Mouse (Mus musculus): ENCODE data around the gene Klhdc2. TPM values are rescaled to one million over a fixed set of nuclear protein-coding genes. Genes with fewer than 3 reads are reported as not detected.

Klhdc2 gene
- polyA plus RNA-seq (2015; fragmentation: Nextera tagmentation; extraction: Ambion mirVana), result 139 and 142 TPM in 2 replicates

GRCm38 (mm10) chr12:69296511-69297410, at the start of gene Klhdc2:
TSS of gene Klhdc2 (plus strand) at chr12:69296681.
- Histone ChIP-seq H3K9ac (replicated peaks; ENCODE audit: low read length) (peak within 1 kb of the TSS; percentile 99), H3K9me3 (ENCODE audit: low read length) (no peaks in the 10 kb centered on the region), H3K27ac (ENCODE audit: low read length) (peak within 1 kb of the TSS; percentile 96), H3K27me3 (ENCODE audit: insufficient read depth, low read length) (no peaks in the 10 kb centered on the region), H3K4me1 (ENCODE audit: insufficient read depth, low read length) (peaks cover 28% of the 10 kb centered on the region), H3K4me2 (replicated peaks; ENCODE audit: low read depth, low read length) (peak within 1 kb of the TSS; percentile 79), H3K4me3 (ENCODE audit: low read length) (peak within 1 kb of the TSS; percentile 97), H3K36me3 (ENCODE audit: insufficient read depth, low read length) (peaks cover 13% of the 10 kb centered on the region)
- ATAC-seq (ENCODE audit: low FRiP score, low TSS enrichment), result peak; percentile 96
- WGBS, result under 1% methylated on average over 98 of the region's 98 CpGs

GRCm38 (mm10) chr12:69249766-69250165, 46.7 kb upstream of the Klhdc2 start:
- Histone ChIP-seq H3K9me3 (ENCODE audit: low read length) (no peaks in the 10 kb centered on the region), H3K27me3 (ENCODE audit: insufficient read depth, low read length) (no peaks in the 10 kb centered on the region), H3K4me2 (replicated peaks; ENCODE audit: low read depth, low read length) (no peak overlapping the region), H3K4me3 (ENCODE audit: low read length) (no peak overlapping the region), H3K9ac (replicated peaks; ENCODE audit: low read length) (no peak overlapping the region), H3K36me3 (ENCODE audit: insufficient read depth, low read length) (no peaks in the 10 kb centered on the region), H3K4me1 (ENCODE audit: insufficient read depth, low read length) (no peaks in the 10 kb centered on the region), H3K27ac (ENCODE audit: low read length) (no peak overlapping the region)
- 87% methylated on average over 4 of the region's 4 CpGs for WGBS
- ATAC-seq (ENCODE audit: low FRiP score, low TSS enrichment), result no peak

DNA sequence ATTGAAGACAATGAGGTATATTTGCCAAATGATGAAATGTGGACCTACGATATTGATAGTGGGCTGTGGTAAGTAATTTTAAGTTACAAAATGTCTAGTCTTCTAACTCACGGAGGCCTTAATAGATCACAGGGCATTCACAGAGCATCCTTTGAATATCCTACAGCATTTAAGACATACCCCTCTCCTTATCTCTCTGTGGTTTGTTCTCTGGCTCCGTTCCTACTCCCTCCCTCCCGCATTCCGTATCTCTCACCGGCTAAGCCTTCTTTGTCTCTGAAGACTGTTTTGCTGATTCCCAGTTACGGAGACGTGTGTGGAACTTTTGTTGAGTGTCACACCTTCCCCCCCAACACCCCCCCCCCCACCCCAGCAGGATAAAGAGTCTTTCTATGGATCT, 45.7 kb upstream of the Klhdc2 start:
- no peaks in the 10 kb centered on the region for H3K27me3 ChIP-seq (ENCODE audit: insufficient read depth, low read length)
- H3K4me2 ChIP-seq (replicated peaks; ENCODE audit: low read depth, low read length), result no peak overlapping the region
- H3K4me3 ChIP-seq (ENCODE audit: low read length), result no peak overlapping the region
- H3K4me1 ChIP-seq (ENCODE audit: insufficient read depth, low read length), result no peaks in the 10 kb centered on the region
- ATAC-seq (ENCODE audit: low FRiP score, low TSS enrichment), result no peak
- H3K9me3 ChIP-seq (ENCODE audit: low read length), result no peaks in the 10 kb centered on the region
- no peaks in the 10 kb centered on the region for H3K36me3 ChIP-seq (ENCODE audit: insufficient read depth, low read length)
- no peak overlapping the region for H3K9ac ChIP-seq (replicated peaks; ENCODE audit: low read length)
- WGBS, result 82% methylated on average over 8 of the region's 8 CpGs
- no peak overlapping the region for H3K27ac ChIP-seq (ENCODE audit: low read length)

GRCm38 (mm10) chr12:69253806-69254205, 42.7 kb upstream of the Klhdc2 start:
- 98% methylated on average over 1 of the region's 1 CpGs for WGBS
- H3K27me3 ChIP-seq (ENCODE audit: insufficient read depth, low read length), result no peaks in the 10 kb centered on the region
- no peak overlapping the region for H3K4me2 ChIP-seq (replicated peaks; ENCODE audit: low read depth, low read length)
- no peak overlapping the region for H3K4me3 ChIP-seq (ENCODE audit: low read length)
- no peak overlapping the region for H3K9ac ChIP-seq (replicated peaks; ENCODE audit: low read length)
- no peak overlapping the region for H3K27ac ChIP-seq (ENCODE audit: low read length)
- H3K36me3 ChIP-seq (ENCODE audit: insufficient read depth, low read length), result no peaks in the 10 kb centered on the region
- ATAC-seq (ENCODE audit: low FRiP score, low TSS enrichment), result no peak
- no peaks in the 10 kb centered on the region for H3K9me3 ChIP-seq (ENCODE audit: low read length)
- H3K4me1 ChIP-seq (ENCODE audit: insufficient read depth, low read length), result no peaks in the 10 kb centered on the region

- Histone ChIP-seq H3K9me3 (ENCODE audit: low read length) (no peaks in the 10 kb centered on the region), H3K9ac (replicated peaks; ENCODE audit: low read length) (no peak overlapping the region), H3K27me3 (ENCODE audit: insufficient read depth, low read length) (no peaks in the 10 kb centered on the region), H3K36me3 (ENCODE audit: insufficient read depth, low read length) (no peaks in the 10 kb centered on the region), H3K27ac (ENCODE audit: low read length) (no peak overlapping the region), H3K4me2 (replicated peaks; ENCODE audit: low read depth, low read length) (no peak overlapping the region), H3K4me1 (ENCODE audit: insufficient read depth, low read length) (no peaks in the 10 kb centered on the region), H3K4me3 (ENCODE audit: low read length) (no peak overlapping the region)
- WGBS, result 85% methylated on average over 11 of the region's 11 CpGs
- ATAC-seq (ENCODE audit: low FRiP score, low TSS enrichment), result no peak
Measured at GRCm38 (mm10) chr12:69257836-69258235, 38.6 kb upstream of the Klhdc2 start.

DNA sequence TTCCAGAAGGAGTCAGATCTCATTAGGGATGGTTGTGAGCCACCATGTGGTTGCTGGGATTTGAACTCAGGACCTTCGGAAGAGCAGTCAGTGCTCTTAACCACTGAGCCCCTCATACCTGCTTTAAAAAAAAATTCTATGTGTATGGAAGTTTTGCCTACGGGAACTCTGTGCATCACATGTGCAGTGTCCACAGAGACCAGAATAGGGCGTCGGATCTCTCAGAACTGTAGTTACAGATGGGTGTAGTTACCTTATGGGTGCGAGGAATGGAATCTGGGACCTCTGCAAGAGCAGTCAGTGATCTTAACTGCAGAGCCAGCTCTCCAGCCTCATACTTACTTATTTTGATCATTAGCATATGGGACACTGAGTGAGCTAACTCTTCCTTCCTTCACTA, 34.2 kb upstream of the Klhdc2 start:
- ATAC-seq (ENCODE audit: low FRiP score, low TSS enrichment), result no peak
- 96% methylated on average over 5 of the region's 5 CpGs for whole genome bisulfite sequencing
- no peaks in the 10 kb centered on the region for H3K36me3 ChIP-seq (ENCODE audit: insufficient read depth, low read length)
- H3K4me1 ChIP-seq (ENCODE audit: insufficient read depth, low read length), result no peaks in the 10 kb centered on the region
- no peak overlapping the region for H3K27ac ChIP-seq (ENCODE audit: low read length)
- no peak overlapping the region for H3K4me2 ChIP-seq (replicated peaks; ENCODE audit: low read depth, low read length)
- no peaks in the 10 kb centered on the region for H3K27me3 ChIP-seq (ENCODE audit: insufficient read depth, low read length)
- no peak overlapping the region for H3K9ac ChIP-seq (replicated peaks; ENCODE audit: low read length)
- H3K9me3 ChIP-seq (ENCODE audit: low read length), result no peaks in the 10 kb centered on the region
- no peak overlapping the region for H3K4me3 ChIP-seq (ENCODE audit: low read length)

GRCm38 (mm10) chr12:69265031-69265430, 31.4 kb upstream of the Klhdc2 start:
- no peaks in the 10 kb centered on the region for H3K36me3 ChIP-seq (ENCODE audit: insufficient read depth, low read length)
- 88% methylated on average over 3 of the region's 3 CpGs for WGBS
- H3K9ac ChIP-seq (replicated peaks; ENCODE audit: low read length), result no peak overlapping the region
- H3K27me3 ChIP-seq (ENCODE audit: insufficient read depth, low read length), result no peaks in the 10 kb centered on the region
- ATAC-seq (ENCODE audit: low FRiP score, low TSS enrichment), result no peak
- no peak overlapping the region for H3K27ac ChIP-seq (ENCODE audit: low read length)
- no peak overlapping the region for H3K4me2 ChIP-seq (replicated peaks; ENCODE audit: low read depth, low read length)
- no peak overlapping the region for H3K4me3 ChIP-seq (ENCODE audit: low read length)
- H3K9me3 ChIP-seq (ENCODE audit: low read length), result no peaks in the 10 kb centered on the region
- H3K4me1 ChIP-seq (ENCODE audit: insufficient read depth, low read length), result no peaks in the 10 kb centered on the region

DNA sequence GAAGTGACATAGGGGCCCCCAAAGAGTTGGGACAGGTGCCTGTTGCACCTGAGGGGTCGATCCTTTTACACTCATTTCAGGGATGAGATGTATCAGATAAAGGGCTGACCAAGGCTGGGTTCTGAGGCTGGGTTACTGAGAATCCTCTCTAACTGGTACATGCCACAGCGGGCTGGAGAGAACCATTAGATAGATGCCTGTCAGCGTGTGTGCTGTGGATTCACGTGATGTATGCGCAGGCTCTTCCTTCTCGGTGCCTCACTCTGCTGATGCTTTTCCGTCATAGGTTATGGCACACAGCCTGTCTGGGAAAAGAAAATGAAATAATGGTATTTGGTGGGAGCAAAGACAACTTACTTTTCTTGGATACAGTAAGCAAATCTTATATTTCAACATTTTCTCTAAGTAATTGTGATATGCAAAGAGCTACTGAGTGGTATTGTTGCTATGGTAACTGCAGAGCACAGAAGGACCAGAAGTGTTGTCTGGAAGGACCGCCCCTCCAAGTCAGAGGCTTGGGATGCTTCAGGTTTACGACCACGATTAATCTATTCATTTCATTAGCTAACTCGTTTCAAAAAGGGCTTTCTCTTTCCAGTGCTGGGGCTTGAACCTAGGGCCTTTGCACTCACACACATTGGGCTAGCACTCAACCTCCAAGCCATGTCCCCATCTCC, 28.4 kb upstream of the Klhdc2 start:
- no peak overlapping the region for H3K9ac ChIP-seq (replicated peaks; ENCODE audit: low read length)
- no peaks in the 10 kb centered on the region for H3K36me3 ChIP-seq (ENCODE audit: insufficient read depth, low read length)
- H3K27me3 ChIP-seq (ENCODE audit: insufficient read depth, low read length), result no peaks in the 10 kb centered on the region
- no peaks in the 10 kb centered on the region for H3K9me3 ChIP-seq (ENCODE audit: low read length)
- no peak for ATAC-seq (ENCODE audit: low FRiP score, low TSS enrichment)
- WGBS, result 75% methylated on average over 11 of the region's 11 CpGs
- H3K4me3 ChIP-seq (ENCODE audit: low read length), result no peak overlapping the region
- no peaks in the 10 kb centered on the region for H3K4me1 ChIP-seq (ENCODE audit: insufficient read depth, low read length)
- no peak overlapping the region for H3K27ac ChIP-seq (ENCODE audit: low read length)
- H3K4me2 ChIP-seq (replicated peaks; ENCODE audit: low read depth, low read length), result no peak overlapping the region

DNA sequence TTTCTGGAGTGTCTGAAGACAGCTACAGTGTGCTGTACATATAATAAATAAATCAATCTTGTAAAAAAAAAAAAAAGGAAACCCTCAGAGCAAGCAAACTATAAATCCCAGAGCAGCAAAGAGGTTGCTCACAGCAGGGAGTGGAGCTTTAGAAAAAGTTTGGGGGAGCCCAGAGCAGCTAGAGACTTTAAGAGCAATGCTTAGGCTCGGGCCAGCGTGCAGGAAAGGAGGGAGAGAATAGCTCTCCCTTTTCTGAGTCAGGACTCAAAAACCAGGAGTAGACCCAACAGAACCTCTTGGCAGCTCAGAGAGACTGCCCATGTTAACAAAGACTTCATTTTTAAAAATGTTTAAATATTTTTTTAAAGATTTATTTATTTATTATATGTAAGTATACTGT, 27.5 kb upstream of the Klhdc2 start:
- H3K4me2 ChIP-seq (replicated peaks; ENCODE audit: low read depth, low read length), result no peak overlapping the region
- H3K27ac ChIP-seq (ENCODE audit: low read length), result no peak overlapping the region
- H3K4me1 ChIP-seq (ENCODE audit: insufficient read depth, low read length), result no peaks in the 10 kb centered on the region
- WGBS, result 82% methylated on average over 2 of the region's 2 CpGs
- H3K27me3 ChIP-seq (ENCODE audit: insufficient read depth, low read length), result no peaks in the 10 kb centered on the region
- no peak for ATAC-seq (ENCODE audit: low FRiP score, low TSS enrichment)
- no peaks in the 10 kb centered on the region for H3K36me3 ChIP-seq (ENCODE audit: insufficient read depth, low read length)
- H3K9ac ChIP-seq (replicated peaks; ENCODE audit: low read length), result no peak overlapping the region
- no peak overlapping the region for H3K4me3 ChIP-seq (ENCODE audit: low read length)
- no peaks in the 10 kb centered on the region for H3K9me3 ChIP-seq (ENCODE audit: low read length)

DNA sequence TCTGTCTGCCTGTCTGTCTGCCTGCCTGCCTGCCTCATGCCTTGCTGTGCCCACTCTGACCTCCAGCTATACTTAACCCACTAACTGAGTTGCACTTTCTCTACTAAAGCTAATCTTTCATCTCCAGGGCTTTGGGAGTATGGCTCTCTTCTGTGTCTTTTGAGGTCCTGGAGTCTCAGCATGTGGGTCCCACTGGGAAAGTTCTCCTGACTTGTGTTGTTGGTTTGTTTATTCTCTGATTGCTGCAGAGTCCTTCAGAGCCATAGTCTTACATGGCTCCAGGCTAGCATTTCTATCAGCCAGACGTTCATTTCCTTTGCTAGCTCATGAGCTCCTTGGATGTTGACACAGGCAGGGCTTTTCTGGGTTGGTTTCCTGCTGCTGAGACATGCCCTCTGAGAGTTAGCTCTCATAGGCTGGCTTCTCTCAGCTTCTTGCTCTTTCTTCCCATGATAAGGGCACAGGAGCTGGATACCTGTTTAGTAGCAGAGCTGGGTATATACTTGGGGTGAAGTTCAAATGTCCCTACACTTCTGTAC, 16.5 kb upstream of the Klhdc2 start:
- H3K9me3 ChIP-seq (ENCODE audit: low read length), result no peaks in the 10 kb centered on the region
- H3K4me3 ChIP-seq (ENCODE audit: low read length), result no peak overlapping the region
- no peaks in the 10 kb centered on the region for H3K36me3 ChIP-seq (ENCODE audit: insufficient read depth, low read length)
- H3K27me3 ChIP-seq (ENCODE audit: insufficient read depth, low read length), result no peaks in the 10 kb centered on the region
- no peaks in the 10 kb centered on the region for H3K4me1 ChIP-seq (ENCODE audit: insufficient read depth, low read length)
- no peak overlapping the region for H3K27ac ChIP-seq (ENCODE audit: low read length)
- ATAC-seq (ENCODE audit: low FRiP score, low TSS enrichment), result no peak
- H3K9ac ChIP-seq (replicated peaks; ENCODE audit: low read length), result no peak overlapping the region
- whole genome bisulfite sequencing, result 38% methylated on average over 1 of the region's 1 CpGs
- H3K4me2 ChIP-seq (replicated peaks; ENCODE audit: low read depth, low read length), result no peak overlapping the region
